Mouse (Mus musculus): Measurements from ENCODE around the gene Fgf16.

DNA sequence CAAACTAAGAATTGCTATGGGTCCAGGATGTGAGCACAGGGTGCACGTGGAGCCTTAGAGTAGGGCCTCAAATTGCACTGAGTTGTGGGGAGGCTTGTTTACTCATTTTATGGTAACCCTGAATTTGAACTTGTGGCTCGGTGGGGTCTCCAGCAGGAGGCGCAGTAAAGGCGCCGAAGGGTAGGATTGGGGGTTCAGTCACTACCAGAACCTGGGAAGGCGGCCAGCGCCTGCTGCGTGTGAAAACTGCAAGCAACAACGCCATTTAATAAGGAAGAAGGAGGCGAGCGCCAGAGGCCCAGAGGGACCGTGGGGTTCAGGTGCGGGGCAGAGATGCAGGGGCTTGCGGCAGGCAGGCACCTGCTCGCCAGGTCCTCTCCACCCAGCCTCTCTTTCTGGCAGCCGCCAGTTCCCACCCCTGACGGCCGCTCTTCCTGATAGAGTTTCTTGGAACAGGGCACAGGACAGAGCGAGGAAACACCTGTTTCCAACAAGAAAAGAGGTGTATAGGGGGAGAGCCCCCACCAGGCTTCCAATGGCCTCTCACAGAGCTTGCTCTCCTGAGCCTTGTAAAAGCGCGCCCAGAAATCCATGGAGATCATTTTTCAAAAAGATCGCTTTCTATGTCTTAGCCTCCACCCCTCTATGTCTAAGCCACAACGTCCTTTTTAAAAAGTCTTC is 1.1 kb upstream of the Fgf16 start:
- peak; percentile 33 for TF ChIP-seq CTCF (conservative IDR thresholded peaks at IDR 0.05; ENCODE audit: low read length)
- no peak for TF ChIP-seq POU5F1 (IDR thresholded peaks at IDR 0.05; ENCODE audit: borderline replicate concordance, low read length)
- TF ChIP-seq NANOG (IDR thresholded peaks at IDR 0.05; ENCODE audit: borderline replicate concordance, low read length) = no peak
